Mouse (Mus musculus): ENCODE measurements around the gene Ttc25. TPM values are rescaled to one million over a fixed set of nuclear protein-coding genes. Genes with fewer than 3 reads are reported as not detected.
"Not testable (repeated sequence)": the region's sequence is repeated elsewhere in the genome, so short reads cannot be mapped to it uniquely, and the experiment has no call there.

The Ttc25 gene
- total RNA-seq, 2 experiments from 2014 or later: 0.04 TPM; not detected in 1

DNA sequence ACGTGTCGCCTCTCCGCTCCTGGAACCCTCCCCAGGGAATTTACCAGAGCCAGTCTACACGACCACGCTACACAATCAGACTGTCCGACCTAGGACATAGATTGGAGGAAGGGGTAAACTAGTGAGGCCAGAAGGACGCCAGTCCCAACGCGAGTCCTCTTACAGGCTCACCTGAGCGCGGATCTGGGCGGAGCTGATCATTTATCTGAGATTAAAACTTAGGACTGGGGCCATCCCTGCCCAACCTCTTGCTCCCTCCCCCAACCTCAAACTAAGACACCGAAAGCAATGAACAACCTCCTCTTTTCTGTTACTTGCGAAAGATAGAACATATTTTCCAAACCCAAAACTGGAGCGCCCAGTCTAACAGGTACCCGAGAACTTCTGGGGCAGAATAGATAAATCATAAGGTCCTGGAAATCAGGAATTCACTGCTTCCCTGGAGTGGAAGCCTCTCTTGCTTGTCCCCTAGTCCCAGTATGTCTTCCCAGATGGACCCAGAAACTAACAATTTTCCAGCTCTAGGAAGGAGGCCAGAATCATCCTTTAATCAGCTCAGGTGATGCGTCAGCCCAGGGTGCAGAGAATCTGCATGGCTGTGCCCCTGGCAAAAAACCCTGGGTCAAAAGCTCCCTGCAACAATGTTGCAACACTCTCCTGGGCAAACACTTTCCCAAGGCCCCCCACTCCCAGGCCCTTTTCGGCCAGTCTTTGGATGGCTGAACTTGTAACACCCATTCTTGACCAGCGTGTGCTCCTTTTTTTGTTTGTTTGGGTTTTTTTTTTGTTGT, 16.8 kb upstream of the Ttc25 start:
- ATAC-seq (replicated peaks; ENCODE audit: poor library complexity): no peak

DNA sequence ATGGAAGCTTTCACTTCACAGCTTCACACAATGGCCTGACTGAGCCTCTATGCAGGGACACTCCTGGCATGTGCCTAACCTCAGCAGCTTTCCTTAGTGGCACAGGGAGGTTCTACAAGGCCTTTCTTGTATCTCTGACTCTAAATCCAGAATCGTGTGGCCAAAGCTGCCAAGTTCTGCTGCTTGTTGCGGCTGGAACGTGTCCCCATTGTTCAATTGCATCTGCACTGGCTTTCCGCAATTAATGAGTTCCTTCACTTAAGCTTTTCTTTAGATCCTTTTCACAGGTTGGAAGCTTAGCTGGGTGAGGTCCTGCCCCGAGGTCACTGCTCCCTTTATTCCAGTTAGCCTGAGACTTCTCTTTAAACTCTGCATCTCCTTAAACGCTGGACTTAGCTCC, 11.5 kb upstream of the Ttc25 start:
- no peak for ATAC-seq (replicated peaks; ENCODE audit: poor library complexity)

DNA sequence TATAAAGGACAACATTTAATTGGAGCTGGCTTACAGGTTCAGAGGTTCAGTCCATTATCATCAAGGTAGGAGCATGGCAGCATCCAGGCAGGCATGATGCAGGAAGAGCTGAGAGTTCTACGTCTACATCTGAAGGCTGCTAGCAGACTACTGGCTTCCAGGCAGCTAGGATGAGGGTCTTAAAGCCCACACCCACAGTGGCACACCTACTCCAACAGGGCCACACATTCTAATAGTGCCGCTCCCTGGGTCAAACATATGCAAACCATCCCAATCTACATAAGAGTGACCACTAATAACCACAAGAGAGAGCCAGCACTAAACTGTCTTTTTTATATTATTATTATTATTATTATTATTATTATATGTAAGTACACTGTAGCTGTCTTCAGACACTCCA, 11.0 kb upstream of the Ttc25 start:
- not testable (repeated sequence) for ATAC-seq (replicated peaks; ENCODE audit: poor library complexity)

DNA sequence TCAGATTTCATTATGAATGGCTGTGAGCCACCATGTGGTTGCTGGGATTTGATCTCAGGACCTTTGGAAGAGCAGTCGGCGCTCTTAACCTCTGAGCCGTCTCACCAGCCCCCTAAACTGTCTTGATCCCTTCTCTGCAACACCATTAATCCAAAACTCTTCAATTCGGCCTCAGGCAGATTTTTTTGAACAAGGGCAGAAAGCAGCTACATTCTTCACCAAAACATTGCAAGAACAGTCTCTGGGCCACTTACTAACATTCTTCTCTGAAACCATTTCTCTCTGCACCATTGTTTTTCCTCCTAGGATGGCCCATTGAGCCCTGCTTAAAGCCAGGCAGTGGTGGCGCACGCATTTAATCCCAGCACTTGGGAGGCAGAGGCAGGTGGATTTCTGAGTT, 10.6 kb upstream of the Ttc25 start:
- not testable (repeated sequence) for ATAC-seq (replicated peaks; ENCODE audit: poor library complexity)

DNA sequence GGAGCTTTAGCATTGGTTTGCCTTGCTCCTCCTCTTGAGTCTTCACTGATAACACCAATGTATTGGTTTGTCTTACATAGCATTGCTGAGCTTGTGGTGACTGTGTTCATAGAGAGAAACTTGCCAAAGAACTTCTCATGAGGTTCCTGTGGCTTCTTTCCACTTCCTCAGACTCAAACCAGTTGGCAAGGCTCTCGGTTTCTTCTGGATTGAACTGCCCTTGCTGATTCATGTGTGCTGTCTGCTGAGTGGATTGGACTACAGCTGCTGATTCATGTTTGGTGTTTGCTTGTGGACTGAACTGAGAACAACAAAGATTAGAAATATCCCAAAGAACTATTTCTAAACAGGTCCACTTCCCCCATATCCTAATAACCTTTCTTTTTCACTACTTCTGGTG, 9.4 kb upstream of the Ttc25 start:
- no peak for ATAC-seq (replicated peaks; ENCODE audit: poor library complexity)

DNA sequence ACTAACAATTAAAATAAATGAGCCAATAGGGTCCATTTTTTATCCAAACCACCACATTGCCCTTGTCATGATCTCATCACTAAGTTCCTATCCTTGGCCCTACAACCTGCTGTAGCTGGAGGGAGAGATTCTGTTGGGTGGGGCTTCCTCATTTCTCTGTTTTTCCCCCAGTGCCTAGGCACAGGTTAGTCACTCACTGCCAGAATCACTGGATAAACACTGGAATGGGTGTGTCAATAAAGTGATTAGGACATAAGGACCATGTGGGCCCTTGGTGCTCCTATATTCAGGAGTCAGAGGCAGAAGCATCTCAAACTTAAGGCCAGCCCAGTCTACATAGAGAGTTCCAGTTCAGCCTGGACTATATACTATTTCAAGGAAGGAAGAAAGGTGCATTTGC, 8.9 kb upstream of the Ttc25 start:
- no peak for ATAC-seq (replicated peaks; ENCODE audit: poor library complexity)

DNA sequence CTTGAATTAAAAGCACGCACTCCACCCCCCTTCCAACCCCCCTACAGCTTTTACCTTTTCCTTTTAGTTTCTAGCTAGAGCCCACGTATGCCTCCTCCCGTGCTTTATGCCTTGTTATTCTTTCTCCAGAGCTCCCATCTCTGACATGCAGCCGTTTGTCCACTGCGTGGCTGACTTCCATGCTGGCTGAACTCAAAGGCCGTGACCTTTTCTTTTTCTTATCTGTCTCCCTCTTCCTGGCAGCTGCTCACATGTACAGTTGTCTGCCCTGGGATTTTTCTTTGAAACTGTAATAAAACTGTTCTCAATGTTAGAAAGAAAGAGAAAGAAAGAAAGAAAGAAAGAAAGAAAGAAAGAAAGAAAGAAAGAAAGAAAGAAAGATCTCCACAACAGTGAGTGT, 4.4 kb upstream of the Ttc25 start:
- ATAC-seq (replicated peaks; ENCODE audit: poor library complexity): no peak

DNA sequence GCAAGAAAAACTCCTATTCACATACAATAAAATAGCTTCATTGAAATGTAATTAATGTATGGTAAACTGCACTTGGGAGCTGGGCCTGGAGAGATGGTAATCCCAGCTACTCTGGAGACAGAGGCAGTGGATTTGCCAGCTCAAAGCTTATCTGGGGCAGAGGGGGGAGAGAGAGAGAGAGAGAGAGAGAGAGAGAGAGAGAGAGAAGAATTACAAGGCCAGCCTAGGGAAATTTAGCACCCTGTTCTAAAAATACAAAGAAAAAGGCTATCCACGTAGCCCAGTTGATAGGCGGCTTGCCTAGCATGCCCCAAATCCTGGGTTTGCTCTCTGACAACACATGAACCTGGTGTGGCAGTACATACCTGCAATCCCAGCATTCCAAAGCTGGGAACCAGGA, 3.8 kb upstream of the Ttc25 start:
- no peak for ATAC-seq (replicated peaks; ENCODE audit: poor library complexity)

DNA sequence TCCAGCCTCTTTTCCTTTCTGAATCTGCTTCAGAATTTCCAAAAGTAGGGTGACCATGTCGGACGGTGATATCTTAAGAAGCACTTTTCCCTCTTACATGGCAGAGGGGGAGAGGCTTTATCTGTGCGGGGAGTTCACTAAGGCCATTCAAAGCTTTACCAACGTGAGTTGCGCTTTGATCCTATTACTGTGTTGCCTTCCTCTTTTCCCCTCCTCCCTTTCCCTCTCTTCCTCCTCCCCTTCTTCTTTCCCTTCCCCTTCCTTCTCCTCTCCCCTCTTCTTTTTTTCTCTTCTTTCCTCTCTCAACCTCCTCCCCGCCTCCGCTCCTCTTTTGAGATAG, 309 bp downstream of the Ttc25 start:
- peak; percentile 21 for ATAC-seq (replicated peaks; ENCODE audit: poor library complexity)

DNA sequence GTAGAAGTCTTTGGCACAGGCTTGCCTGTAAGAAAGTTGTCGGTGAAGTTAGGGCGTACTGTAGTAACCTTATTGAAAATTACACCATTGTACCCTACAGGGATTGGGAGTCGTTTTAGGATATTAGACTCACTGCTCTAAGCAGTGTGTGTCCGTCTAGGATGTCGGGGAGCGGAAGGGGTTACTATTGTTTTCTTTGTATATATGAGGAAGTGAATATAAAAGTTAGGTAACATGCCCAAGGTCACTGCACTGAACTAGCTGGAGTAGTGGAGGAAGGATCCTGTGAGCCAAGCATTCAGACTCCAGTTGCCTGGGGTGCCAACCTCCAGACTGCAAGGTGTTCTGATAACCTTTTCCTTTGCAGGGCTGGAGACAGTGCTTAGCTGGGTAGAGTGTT, 1.5 kb downstream of the Ttc25 start:
- ATAC-seq (replicated peaks; ENCODE audit: poor library complexity): peak; percentile 40

DNA sequence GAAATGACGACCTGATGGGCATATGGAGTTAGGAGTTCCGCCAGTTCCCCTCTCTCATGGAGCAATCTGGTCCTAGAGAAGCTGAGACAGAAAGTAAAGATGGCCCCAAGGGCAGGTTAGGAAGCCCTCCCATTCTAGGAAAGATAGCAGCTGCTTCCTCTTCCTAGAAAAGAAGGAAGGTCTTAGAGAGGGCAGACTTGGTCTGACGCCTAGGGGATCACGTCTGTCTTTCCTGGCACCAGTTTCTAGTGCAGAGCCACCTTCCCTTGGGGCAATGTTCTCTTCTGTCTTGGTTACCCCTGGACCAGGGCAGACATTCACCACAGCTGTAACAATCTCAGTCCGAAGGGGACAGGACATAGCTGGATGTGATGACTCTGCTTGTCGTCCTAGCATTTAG, 2.7 kb downstream of the Ttc25 start:
- no peak for ATAC-seq (replicated peaks; ENCODE audit: poor library complexity)

DNA sequence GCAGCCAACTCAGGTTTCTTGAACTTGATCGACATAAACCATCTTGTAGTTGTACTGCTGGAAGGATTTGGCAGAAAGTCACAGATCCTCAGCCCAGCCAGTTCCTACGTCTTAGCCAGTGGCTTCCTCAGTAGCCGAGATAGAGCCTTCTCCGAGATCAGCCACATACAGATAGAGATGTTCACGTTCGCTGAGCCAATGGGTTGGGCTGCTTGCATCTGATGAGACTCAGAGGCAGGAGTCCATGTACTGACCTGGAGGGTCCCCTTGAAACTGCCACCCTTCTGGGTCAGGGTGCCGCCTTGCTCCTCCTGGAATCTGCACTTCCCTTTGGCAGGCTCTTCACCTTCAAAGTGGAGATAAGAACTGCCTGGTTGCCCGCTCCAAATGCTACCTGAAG, 4.1 kb downstream of the Ttc25 start:
- ATAC-seq (replicated peaks; ENCODE audit: poor library complexity): no peak

DNA sequence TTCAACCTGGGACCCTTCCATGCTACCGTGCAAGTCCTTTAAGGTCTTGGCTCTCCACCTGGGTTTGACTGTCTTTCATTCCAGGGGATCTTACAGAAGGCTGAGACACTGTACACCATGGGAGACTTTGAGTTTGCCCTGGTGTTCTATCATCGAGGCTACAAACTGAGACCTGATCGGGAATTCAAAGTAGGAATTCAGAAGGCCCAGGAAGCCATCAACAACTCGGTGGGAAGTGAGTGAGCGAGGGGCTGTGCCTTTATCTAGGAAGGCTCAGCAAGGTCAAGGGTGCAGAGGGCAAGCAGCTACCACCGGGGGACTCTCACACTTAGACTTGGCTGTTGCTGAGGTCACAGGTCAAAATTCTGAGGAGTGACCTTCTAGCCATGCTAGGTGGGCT, 4.7 kb downstream of the Ttc25 start:
- ATAC-seq (replicated peaks; ENCODE audit: poor library complexity): no peak

DNA sequence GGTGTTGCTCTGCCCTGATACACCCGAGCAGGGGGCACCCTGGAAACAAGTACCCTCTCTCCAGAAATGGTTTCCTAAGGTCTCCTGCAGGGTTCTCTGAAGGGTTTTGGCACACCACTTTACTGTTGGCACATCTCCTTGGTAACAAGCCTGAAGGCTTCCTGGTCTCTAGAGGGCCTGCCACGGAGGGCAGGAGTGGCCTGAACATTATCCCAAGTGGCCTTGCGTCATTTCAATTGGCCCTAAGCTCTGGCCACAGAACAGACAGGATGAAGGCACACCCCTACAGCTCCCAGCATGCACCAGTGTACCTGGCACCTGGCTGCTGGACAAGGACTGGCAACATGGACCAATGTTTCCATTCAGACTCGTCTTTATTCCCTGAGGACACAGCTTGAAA, 7.4 kb downstream of the Ttc25 start:
- no peak for ATAC-seq (replicated peaks; ENCODE audit: poor library complexity)

DNA sequence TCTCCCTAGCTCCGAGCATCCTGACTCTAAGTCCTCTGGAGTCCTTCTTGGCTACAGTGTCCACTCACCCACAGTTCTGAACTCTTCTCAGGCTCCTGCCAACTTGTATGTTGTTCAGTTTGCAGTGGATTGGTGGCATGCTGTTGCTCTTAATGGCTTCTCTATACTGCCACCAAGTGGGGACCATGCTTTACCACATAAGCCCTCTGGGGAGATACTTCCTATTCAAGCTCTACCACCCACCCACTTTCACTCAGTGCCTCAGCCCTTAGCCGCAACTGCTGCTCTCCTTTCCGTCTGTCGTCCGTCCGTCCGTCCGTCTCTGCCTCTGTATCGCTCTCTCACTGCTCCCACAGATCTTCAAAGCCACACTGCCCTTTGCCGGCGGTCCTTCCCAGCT, 10.2 kb downstream of the Ttc25 start:
- ATAC-seq (replicated peaks; ENCODE audit: poor library complexity): peak; percentile 99

DNA sequence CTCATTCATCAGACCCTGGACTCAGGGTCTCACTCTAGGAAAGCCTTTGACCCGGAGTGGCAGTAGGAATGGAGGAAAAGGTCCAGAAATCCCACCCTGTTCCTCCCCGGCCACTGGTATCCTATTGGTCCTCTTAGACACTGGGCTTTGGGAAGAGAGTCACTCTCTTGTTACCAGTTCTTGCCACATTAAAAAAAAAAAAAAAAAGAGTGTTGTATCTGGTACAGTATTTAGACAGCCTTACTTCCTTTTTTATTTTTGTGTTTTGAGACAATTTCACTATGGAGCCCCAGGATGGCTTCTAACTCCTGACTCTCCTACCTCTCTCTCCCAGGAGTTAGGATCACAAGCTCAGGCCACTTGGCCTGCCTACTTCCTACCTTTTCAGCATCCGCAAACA, 12.2 kb downstream of the Ttc25 start:
- no peak for ATAC-seq (replicated peaks; ENCODE audit: poor library complexity)

DNA sequence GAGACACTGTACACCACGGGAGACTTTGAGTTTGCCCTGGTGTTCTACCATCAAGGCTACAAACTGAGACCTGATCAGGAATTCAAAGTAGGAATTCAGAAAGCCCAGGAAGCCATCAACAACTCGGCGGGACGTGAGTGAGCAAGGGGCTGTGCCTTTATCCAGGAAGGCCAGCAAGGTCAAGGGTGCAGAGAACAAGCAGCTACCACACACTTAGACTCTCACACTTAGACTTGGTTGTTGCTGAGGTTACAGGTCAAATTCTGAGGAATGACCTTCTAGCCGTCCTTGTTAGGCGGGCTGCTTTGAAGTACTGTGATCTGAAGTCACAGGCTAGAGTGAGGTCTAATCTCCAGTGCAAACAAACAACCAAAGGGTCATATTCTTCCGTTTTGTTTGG, 14.1 kb downstream of the Ttc25 start:
- ATAC-seq (replicated peaks; ENCODE audit: poor library complexity): no peak

DNA sequence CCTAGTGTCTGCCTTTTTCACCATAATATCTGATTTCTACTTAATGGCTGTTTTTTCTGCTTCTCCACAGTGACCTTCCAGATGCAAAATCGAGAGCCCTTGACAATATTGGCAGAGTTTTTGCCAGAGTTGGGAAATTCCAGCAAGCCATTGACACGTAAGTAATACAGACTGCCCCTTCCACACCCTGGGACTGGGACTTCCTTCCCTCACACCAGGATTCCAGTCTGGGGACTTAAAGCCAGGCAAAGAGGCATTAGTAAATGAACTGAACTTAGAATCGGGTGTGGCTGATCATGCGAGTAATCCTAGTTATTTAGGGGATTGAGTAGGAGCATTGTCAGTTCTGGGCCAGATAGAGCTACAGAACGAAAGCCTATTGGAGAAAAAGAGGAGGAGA, 16.3 kb downstream of the Ttc25 start:
- ATAC-seq (replicated peaks; ENCODE audit: poor library complexity): no peak

DNA sequence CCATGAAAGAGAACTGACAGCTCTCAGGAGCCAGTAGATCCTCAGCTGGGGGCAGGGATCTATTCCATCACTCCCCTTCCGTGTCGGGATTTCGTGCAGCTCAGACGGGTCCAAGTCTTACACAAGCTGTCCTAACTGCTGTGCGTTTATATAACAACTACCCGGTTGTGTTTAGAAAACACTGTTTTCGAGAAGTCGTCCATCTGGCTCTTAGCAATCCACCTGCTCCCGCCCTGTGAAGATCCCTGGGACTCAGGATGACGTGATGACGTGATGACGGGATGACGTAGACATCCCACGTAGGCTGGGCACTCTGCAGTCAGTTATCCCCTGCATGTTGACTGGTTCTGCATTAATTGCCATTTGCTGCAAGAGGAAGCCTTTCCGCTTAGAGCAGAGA, 18.9 kb downstream of the Ttc25 start:
- ATAC-seq (replicated peaks; ENCODE audit: poor library complexity): no peak

DNA sequence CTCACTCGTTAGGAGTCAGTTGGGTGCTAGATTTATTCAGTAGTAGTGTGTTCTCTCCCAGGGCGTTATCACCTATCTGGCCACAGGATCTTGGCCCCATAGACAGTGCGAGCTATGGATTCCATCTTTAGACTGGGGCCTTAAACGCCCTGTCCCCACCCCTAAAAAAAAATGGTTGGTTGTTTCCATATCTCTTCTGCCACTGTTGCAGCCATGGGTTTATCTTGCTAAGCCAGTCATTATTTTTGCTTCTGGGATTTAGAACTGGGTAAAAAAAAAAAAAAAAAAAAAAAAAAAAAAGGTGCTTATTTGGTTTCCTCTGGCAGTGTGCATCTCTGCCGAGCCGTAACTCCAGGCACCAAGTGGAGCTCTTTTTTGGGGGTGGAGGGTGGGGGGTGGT, 19.3 kb downstream of the Ttc25 start:
- peak; percentile 62 for ATAC-seq (replicated peaks; ENCODE audit: poor library complexity)

DNA sequence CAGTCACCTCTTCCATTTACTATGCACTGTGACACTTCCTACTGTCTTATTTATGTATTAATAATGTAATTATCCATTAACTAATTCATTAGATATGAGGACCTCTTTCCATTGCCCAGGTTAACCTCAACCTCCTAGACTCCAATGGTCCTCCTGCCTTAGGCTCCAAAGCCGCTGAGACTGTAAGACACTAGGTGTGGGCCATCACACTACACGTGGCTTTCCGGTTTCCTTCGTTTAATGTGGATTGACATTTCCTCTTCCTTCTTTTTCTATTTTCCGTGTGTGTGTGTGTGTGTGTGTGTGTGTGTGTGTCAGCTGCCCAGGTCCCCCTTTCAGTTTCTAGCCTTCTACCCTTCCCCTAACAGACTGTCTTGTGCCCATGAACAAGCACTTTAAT, 21.8 kb downstream of the Ttc25 start:
- ATAC-seq (replicated peaks; ENCODE audit: poor library complexity): no peak

DNA sequence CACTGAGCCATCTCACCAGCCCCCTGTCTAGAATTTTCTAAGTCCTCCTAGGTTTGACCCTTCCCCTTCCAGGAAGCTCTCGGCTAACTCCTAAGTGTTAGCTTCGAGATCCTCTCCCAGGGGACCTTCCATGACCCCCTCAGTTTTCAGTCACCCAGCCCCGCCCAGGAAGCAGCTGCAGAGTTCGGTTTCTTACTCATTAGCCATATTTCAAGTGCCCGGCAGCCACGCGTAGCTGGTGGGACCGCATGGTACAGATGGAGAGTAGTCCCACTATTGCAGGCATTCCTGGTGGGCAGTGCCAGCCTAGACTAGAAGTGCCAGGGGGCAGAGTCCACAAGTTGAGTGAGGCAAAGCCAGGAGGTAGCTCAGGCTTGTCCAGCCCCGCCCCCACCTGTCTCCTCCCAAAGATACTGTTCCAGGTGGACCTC, 22.4 kb downstream of the Ttc25 start:
- ATAC-seq (replicated peaks; ENCODE audit: poor library complexity): peak; percentile 21; the same call in 1 of the 2 replicates

DNA sequence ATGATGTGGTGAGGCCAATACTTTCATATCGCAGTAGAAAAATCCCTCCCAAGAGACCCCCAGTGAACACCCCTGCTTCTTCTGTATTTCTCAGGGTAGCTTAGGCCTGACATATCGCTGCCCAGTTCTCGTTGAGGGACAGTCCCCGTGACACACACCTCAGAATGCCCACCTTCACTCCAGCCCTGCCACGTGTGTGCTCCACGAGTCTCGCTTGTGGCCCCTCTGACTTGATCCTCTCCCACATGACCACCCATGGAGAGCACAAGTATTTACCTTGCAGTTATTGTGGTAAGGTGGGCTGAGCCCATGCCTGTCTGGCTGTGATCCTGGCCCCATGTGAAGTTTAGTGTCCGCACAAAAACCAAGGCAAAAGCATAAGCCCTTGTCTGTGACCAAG, 23.3 kb downstream of the Ttc25 start:
- ATAC-seq (replicated peaks; ENCODE audit: poor library complexity): no peak
